Mouse (Mus musculus) erythroblast, embryonic 14.5 days (primary cell): Measurements from ENCODE around the gene Cftr.

Experiments used
- GATA1 ChIP-seq: IDR thresholded peaks from 2 replicates; pipeline ENCODE4 v1.6.1; 2012; ENCODE audit warnings: low read length, inconsistent platforms, mixed read lengths
- TAL1 ChIP-seq: IDR thresholded peaks from 3 replicates; pipeline ENCODE4 v1.6.1; 2012; ENCODE audit warnings: low read length, inconsistent platforms, mixed read lengths

DNA sequence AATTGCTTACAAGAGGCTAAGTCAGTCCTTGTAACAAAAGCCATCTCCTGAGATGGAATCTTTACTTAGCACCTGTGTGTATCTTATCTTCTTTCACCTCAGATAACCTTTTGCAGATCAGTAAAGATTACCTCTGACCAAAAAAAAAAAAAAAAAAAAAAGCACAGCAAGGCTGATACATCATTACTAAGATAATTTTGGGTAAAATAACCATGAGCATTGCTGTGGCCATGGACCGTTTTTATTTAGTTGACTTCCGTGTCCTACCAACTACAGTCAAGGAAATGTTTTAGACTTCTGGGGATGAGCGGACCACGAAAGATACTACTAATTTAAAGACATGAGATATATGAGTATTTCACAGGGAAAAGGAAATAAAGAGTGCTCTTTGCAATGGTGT, 52.7 kb downstream of the Cftr start:
- TF ChIP-seq TAL1 (no peak), GATA1 (no peak)
